Mouse (Mus musculus): ENCODE data around the gene Efemp1.

Gene Efemp1

DNA sequence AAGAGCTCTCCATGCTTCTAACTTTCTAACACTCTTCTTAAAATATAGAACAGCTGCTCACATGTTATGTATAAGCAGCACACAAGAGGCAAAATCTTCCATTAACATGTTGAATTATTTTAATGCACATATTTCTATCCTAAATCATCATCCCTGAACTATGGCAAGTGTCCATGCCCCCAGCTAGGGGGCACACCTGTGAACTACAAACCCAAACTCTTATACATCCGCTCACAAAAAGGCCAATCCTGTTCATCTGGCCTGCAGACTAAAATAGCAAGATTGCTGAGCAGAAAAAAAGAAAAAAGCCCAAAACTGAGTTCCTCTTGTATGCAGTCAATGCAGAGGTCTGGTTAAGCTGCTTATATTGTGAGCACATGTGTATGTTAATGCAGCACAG is 86.6 kb downstream of the Efemp1 start:
- no peak for DNase-seq (ENCODE audit: low spot score in 2 of 2)

DNA sequence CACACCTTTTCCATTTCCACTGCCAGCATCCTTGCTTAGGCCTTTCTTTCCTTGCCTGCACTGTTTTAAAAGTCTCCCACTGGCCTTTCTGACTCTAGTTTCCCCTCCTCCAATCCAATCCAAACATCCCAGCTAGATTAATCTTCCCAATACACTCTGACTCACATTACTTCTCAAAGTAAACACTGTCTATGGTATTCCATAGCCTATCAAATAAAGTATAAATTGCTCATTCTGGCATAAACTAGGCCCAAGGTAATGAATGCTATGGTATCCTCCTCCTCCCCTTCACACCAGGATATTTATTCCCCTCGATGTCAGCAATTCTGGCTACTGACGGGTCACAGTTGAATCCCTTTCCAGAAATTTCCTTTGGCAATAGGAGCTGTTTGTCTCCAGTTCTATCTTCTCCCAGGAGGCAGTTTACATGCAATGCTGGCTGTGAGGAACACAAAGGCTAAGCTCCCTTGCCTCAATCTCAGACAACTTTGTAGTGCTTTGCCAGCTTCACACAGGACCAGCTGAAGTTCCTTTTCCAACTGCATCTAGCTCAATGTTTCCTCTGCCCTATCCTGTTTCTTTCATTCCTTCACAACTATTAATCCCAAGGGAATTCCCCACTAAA is 98.7 kb downstream of the Efemp1 start:
- no peak for DNase-seq (ENCODE audit: low spot score in 2 of 2)

DNA sequence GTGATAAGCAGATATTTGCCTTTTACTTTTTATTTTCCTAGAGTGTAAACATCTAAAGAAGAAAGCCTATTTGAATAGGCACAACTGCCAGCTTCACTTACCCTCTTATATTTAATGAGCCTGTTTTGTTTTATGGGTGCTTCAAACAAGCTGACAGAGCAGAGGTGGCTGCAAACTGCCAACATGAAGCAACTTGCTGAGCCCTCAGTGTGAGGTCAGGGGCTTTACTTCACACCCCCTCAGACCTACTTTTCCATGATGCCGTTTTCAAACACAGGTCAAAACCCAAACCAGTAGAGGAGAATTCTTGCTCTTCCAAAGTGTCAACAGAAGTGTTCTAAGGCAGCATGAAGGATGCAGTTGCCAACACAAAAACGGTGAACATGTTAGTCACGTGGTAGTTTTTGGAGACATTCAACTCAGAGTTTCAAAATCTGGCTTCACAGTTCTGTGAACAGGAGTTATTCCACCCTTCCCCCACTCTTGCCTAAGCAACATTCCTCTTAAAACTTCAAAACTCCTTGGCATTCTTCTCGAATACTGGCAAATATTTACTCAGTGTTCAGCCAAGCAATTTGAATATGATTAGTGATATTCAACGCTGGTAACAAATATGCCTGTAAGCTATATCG is 101.8 kb downstream of the Efemp1 start:
- no peak for DNase-seq (ENCODE audit: low spot score in 2 of 2)

DNA sequence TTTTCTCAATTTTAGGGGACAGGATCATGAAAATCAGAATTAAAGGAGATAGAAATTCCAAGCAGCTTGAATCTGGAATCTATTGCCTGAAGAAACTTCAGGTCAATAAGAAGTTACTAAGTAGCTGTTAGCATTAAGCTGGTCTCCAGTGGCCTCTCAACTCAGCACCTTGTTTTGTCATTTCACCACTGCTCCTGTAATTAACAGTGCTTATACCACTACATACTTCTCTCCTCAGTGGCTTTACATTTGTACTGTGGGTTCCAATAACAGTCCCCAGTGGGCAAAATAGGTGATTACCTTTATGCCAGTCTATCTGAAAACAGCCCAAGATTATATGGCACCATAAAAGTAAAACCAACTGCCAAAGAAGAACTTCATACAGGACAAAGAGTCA is 102.3 kb downstream of the Efemp1 start:
- DNase-seq (ENCODE audit: low spot score in 2 of 2): no peak

- no peak for DNase-seq (ENCODE audit: low spot score in 2 of 2)
Measured at GRCm38 (mm10) chr11:28961381-28961780, 108.4 kb downstream of the Efemp1 start.
